Mouse (Mus musculus) forebrain, embryonic 11.5 days (tissue): ENCODE measurements around the gene Lhfp. TPM values are rescaled to one million over a fixed set of nuclear protein-coding genes. Genes with fewer than 3 reads are reported as not detected.
"Not testable (repeated sequence)": the region's sequence is repeated elsewhere in the genome, so short reads cannot be mapped to it uniquely, and the experiment has no call there.

Experiments
- ATAC-seq: fragments of 200-750 bp; cut with Nextera tagmentation; replicated peaks from 2 replicates; pipeline ENCODE4 v1.8.0; 2017; ENCODE audit warnings: moderate TSS enrichment; ENCODE audit not compliant: low FRiP score
- DNase-seq: peaks from one replicate; pipeline ENCODE4 v3.0.0-alpha.2; 2017; ENCODE audit warnings: low spot score
- H3K27ac ChIP-seq: fragments of 300-500 bp; sonication (generic); 2 replicates; pipeline ENCODE4 v1.5.1; 2014; ENCODE audit warnings: low read depth, low read length
- H3K27me3 ChIP-seq: fragments of 300-500 bp; sonication (generic); 2 replicates; pipeline ENCODE4 v1.6.1; 2014; ENCODE audit warnings: mild to moderate bottlenecking, low read length, mixed read lengths; ENCODE audit not compliant: control insufficient read depth, insufficient read depth
- H3K36me3 ChIP-seq: fragments of 300-500 bp; sonication (generic); 2 replicates; pipeline ENCODE4 v1.6.1; 2014; ENCODE audit warnings: mild to moderate bottlenecking, low read length, moderate library complexity, mixed read lengths; ENCODE audit not compliant: control insufficient read depth, insufficient read depth
- H3K4me1 ChIP-seq: fragments of 300-500 bp; sonication (generic); replicated peaks from 2 replicates; pipeline ENCODE4 v1.6.1; 2014; ENCODE audit warnings: low read length, mixed read lengths; ENCODE audit not compliant: control insufficient read depth, insufficient read depth
- H3K4me2 ChIP-seq: fragments of 300-500 bp; sonication (generic); 2 replicates; pipeline ENCODE4 v1.6.1; 2014; ENCODE audit warnings: low read depth, mild to moderate bottlenecking, low read length, moderate library complexity, mixed read lengths; ENCODE audit not compliant: severe bottlenecking
- H3K4me3 ChIP-seq: fragments of 300-500 bp; sonication (generic); 2 replicates; pipeline ENCODE4 v1.5.1; 2014; ENCODE audit warnings: low read depth, low read length
- H3K9ac ChIP-seq: fragments of 300-500 bp; sonication (generic); 2 replicates; pipeline ENCODE4 v1.6.1; 2014; ENCODE audit warnings: low read length
- H3K9me3 ChIP-seq: fragments of 300-500 bp; sonication (generic); 2 replicates; pipeline ENCODE4 v1.6.1; 2016; ENCODE audit warnings: low read length, mixed read lengths; ENCODE audit not compliant: control insufficient read depth
- WGBS: fragments of 180-500 bp; shearing (Covaris S2); extraction: QIAGEN DNeasy Blood & Tissue Kit; methylation state at CpG from one replicate; pipeline ENCODE4 v1.1.7; 2014; 5-methylcytosine and 5-hydroxymethylcytosine counted together
- polyA plus RNA-seq: library from polyadenylated mRNA; unstranded; fragments of >200 nt; fragmentation: Nextera tagmentation; extraction: Ambion mirVana; gene quantifications from 2 replicates; pipeline ENCODE4 v1.2.1, GENCODE M21; 2014

Gene Lhfp
- polyA plus RNA-seq, 1 experiment from 2014 or later: 24.8 TPM

GRCm38 (mm10) chr3:53273220-53273619 is 231.9 kb downstream of the Lhfp start:
- H3K27ac ChIP-seq: no peak overlapping the region
- 90% methylated on average over 3 of the region's 3 CpGs for WGBS
- DNase-seq (no peak), ATAC-seq (no peak)
- no peaks in the 10 kb centered on the region for H3K9me3 ChIP-seq
- no peaks in the 10 kb centered on the region for H3K27me3 ChIP-seq
- H3K9ac ChIP-seq: no peak overlapping the region
- no peaks in the 10 kb centered on the region for H3K36me3 ChIP-seq
- no peaks in the 10 kb centered on the region for H3K4me1 ChIP-seq
- H3K4me3 ChIP-seq: no peak overlapping the region
- H3K4me2 ChIP-seq: no peak overlapping the region

- H3K27me3 ChIP-seq: no peaks in the 10 kb centered on the region
- WGBS: 85% methylated on average over 2 of the region's 2 CpGs
- H3K36me3 ChIP-seq: no peaks in the 10 kb centered on the region
- no peak overlapping the region for H3K4me2 ChIP-seq
- no peak overlapping the region for H3K4me3 ChIP-seq
- H3K9me3 ChIP-seq: no peaks in the 10 kb centered on the region
- DNase-seq (no peak), ATAC-seq (no peak)
- no peak overlapping the region for H3K27ac ChIP-seq
- H3K4me1 ChIP-seq: no peaks in the 10 kb centered on the region
- no peak overlapping the region for H3K9ac ChIP-seq
Observed at GRCm38 (mm10) chr3:53277993-53278392, 236.7 kb downstream of the Lhfp start.

GRCm38 (mm10) chr3:53282005-53282404 is 240.7 kb downstream of the Lhfp start:
- H3K9ac ChIP-seq, H3K9me3 ChIP-seq, H3K4me1 ChIP-seq, DNase-seq, H3K27me3 ChIP-seq, H3K4me3 ChIP-seq, H3K36me3 ChIP-seq, H3K4me2 ChIP-seq, H3K27ac ChIP-seq, ATAC-seq: not testable (repeated sequence)
- WGBS: 77% methylated on average over 3 of the region's 3 CpGs

- H3K4me2 ChIP-seq: no peak overlapping the region
- H3K9me3 ChIP-seq: no peaks in the 10 kb centered on the region
- H3K27me3 ChIP-seq: no peaks in the 10 kb centered on the region
- H3K4me3 ChIP-seq: no peak overlapping the region
- no peaks in the 10 kb centered on the region for H3K4me1 ChIP-seq
- no peak overlapping the region for H3K27ac ChIP-seq
- no peak for DNase-seq
- 95% methylated on average over 5 of the region's 5 CpGs for WGBS
- H3K9ac ChIP-seq: no peak overlapping the region
- no peaks in the 10 kb centered on the region for H3K36me3 ChIP-seq
- ATAC-seq: no peak
Observed at GRCm38 (mm10) chr3:53284023-53284422, 242.7 kb downstream of the Lhfp start.

- H3K9ac ChIP-seq: no peak overlapping the region
- no peak for DNase-seq
- 80% methylated on average over 13 of the region's 13 CpGs for WGBS
Observed at GRCm38 (mm10) chr3:53284471-53285177, 243.3 kb downstream of the Lhfp start.

GRCm38 (mm10) chr3:53288662-53289061 is 247.3 kb downstream of the Lhfp start:
- ATAC-seq: no peak

More at GRCm38 (mm10) chr3:53284471-53285177, 243.3 kb downstream of the Lhfp start:
- Histone ChIP-seq H3K4me3 (no peak overlapping the region), H3K36me3 (no peaks in the 10 kb centered on the region), H3K4me2 (no peak overlapping the region), H3K4me1 (no peaks in the 10 kb centered on the region), H3K27me3 (no peaks in the 10 kb centered on the region), H3K9me3 (no peaks in the 10 kb centered on the region), H3K27ac (no peak overlapping the region)
- no peak for ATAC-seq

GRCm38 (mm10) chr3:53289589-53290219 is 248.4 kb downstream of the Lhfp start:
- Histone ChIP-seq H3K9me3 (no peaks in the 10 kb centered on the region), H3K27me3 (no peaks in the 10 kb centered on the region), H3K27ac (no peak overlapping the region), H3K4me2 (no peak overlapping the region), H3K36me3 (no peaks in the 10 kb centered on the region), H3K9ac (no peak overlapping the region), H3K4me3 (no peak overlapping the region), H3K4me1 (no peaks in the 10 kb centered on the region)
- no peak for DNase-seq
- WGBS: 85% methylated on average over 14 of the region's 14 CpGs
- no peak for ATAC-seq

More at GRCm38 (mm10) chr3:53288662-53289061, 247.3 kb downstream of the Lhfp start:
- no peak overlapping the region for H3K4me3 ChIP-seq
- no peak overlapping the region for H3K9ac ChIP-seq
- 57% methylated on average over 9 of the region's 9 CpGs for WGBS
- no peaks in the 10 kb centered on the region for H3K9me3 ChIP-seq
- DNase-seq: no peak
- H3K27me3 ChIP-seq: no peaks in the 10 kb centered on the region
- no peaks in the 10 kb centered on the region for H3K36me3 ChIP-seq
- no peaks in the 10 kb centered on the region for H3K4me1 ChIP-seq
- no peak overlapping the region for H3K4me2 ChIP-seq
- H3K27ac ChIP-seq: no peak overlapping the region

- H3K27ac ChIP-seq: no peak overlapping the region
- WGBS: 93% methylated on average over 3 of the region's 3 CpGs
- H3K9ac ChIP-seq: no peak overlapping the region
- H3K4me1 ChIP-seq: no peaks in the 10 kb centered on the region
- H3K4me3 ChIP-seq: no peak overlapping the region
- H3K9me3 ChIP-seq: no peaks in the 10 kb centered on the region
- no peak for DNase-seq
- no peak overlapping the region for H3K4me2 ChIP-seq
- no peaks in the 10 kb centered on the region for H3K36me3 ChIP-seq
- H3K27me3 ChIP-seq: no peaks in the 10 kb centered on the region
- ATAC-seq: no peak
Observed at GRCm38 (mm10) chr3:53291185-53291584, 249.9 kb downstream of the Lhfp start.

GRCm38 (mm10) chr3:53291945-53292344 is 250.6 kb downstream of the Lhfp start:
- Histone ChIP-seq H3K4me3 (no peak overlapping the region), H3K9me3 (no peaks in the 10 kb centered on the region), H3K4me1 (no peaks in the 10 kb centered on the region), H3K36me3 (no peaks in the 10 kb centered on the region), H3K9ac (no peak overlapping the region), H3K4me2 (no peak overlapping the region), H3K27me3 (no peaks in the 10 kb centered on the region), H3K27ac (no peak overlapping the region)
- ATAC-seq: no peak
- no peak for DNase-seq
- 91% methylated on average over 1 of the region's 1 CpGs for WGBS
